Mouse (Mus musculus): ENCODE results near the gene Tuba1b. TPM values are rescaled to one million over a fixed set of nuclear protein-coding genes. Genes with fewer than 3 reads are reported as not detected.

Tuba1b gene
- polyA plus RNA-seq, 1 experiment, result 182 TPM

DNA sequence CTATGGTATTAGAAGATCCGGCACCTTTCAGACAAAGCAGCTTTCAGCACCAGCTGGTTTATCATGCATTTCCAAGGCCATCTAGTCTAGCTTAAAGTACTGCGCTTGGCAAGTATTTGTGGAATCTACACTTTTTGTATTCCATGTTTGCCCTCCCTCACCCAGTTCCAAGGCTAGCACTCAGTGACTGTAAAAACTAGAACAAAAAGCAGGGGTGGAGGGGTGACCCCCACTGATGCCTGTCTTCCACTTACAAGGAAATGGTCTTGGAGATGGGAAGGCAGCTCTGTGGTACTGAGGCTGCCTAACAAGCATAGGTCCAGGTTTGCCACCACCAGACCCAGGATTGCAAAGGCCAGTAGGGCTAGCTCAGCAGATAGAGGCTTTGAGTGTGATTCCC, 31.8 kb downstream of the Tuba1b start:
- H3K9me3 ChIP-seq, result 0 out of 2 replicates have a peak, but pooled peaks cover 3% of the 10 kb centered on the region

DNA sequence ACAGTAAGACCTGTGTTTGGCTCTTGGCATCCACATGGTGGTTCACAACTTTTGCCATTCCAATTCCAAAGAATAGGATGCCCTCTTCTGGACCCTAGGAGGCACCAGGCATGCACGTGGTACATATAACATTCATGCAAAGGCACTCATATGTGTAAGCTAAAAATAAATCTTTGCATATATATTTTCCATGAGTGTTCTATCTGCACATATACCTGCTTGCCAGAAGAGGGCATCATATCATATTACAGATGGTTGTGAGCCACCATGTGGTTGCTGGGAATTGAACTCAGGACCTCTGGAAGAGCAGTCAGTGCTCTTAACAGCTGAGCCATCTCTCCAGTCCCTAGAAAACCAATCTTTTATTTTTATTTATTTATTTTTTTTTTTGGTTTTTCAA, 32.8 kb downstream of the Tuba1b start:
- Histone ChIP-seq H3K36me3 (replicated peaks; ENCODE audit: low read length) (peaks cover 31% of the 10 kb centered on the region), H3K4me3 (replicated peaks) (no peak overlapping the region), H3K4me1 (peaks cover 21% of the 10 kb centered on the region), H3K27me3 (replicated peaks) (peaks cover 46% of the 10 kb centered on the region), H3K9me3 (0 out of 2 replicates have a peak, but pooled peaks cover 3% of the 10 kb centered on the region)
- TF ChIP-seq GATA1 (IDR thresholded peaks at IDR 0.05; ENCODE audit: borderline replicate concordance, low read length), result no peak
- TF ChIP-seq FLI1 (IDR thresholded peaks at IDR 0.05; ENCODE audit: low read length), result no peak

More for the DNA sequence above, 31.8 kb downstream of the Tuba1b start:
- H3K4me1 ChIP-seq, result peaks cover 11% of the 10 kb centered on the region
- peaks cover 35% of the 10 kb centered on the region for H3K27me3 ChIP-seq (replicated peaks)
- no peak overlapping the region for H3K4me3 ChIP-seq (replicated peaks)
- no peak for TF ChIP-seq GATA1 (IDR thresholded peaks at IDR 0.05; ENCODE audit: borderline replicate concordance, low read length)
- TF ChIP-seq FLI1 (IDR thresholded peaks at IDR 0.05; ENCODE audit: low read length), result no peak
- peaks cover 38% of the 10 kb centered on the region for H3K36me3 ChIP-seq (replicated peaks; ENCODE audit: low read length)

DNA sequence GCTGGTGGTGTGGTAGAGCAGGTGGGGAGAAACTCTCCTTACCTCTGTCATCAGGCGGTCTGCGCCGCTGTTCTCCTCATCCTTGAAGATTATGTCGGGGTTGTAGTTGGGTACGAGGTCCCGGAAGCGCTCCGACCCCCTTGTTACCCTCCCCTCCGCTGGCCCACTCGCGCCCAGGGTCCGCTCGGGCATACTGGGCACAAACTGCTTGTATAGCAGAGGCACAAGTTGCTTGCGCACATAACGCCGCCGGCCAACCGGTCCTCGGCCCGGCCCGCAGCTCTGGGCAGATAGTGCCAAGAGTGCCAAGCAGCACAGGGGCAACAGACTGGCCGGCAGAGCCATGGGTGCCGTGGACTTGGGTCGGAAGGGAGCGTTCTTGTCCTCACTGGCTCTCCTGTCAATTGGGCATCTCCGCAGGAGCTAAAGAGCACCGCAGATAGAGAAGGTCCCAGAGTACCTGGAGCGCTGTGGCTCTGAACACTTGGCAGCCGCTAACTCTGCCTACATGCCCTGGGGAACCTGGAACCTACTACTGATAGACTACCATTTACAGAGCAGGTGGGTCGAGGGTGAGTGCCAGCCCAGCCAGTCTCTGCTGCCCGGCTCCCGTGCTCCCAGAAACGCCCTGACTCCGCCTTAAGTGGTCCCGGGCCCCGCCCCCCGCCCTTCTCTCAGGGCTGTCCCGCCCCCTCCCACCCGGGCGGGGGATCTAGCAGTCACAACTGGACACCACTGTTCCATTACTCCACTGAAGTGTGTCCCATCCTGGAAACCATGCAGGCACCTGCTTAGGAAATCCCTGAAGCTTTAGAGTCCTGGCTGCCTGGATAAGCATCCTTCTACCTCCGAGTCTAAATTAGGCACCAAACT, 36.2 kb downstream of the Tuba1b start, which contains the start of gene Dhh:
TSS of gene Dhh (minus strand) at position 613 of the 873 bp plus-strand sequence.
- H3K9me3 ChIP-seq, result 0 out of 2 replicates have a peak, but pooled peaks cover 3% of the 10 kb centered on the region
- H3K4me3 ChIP-seq (replicated peaks), result peak within 1 kb of the TSS; percentile 71
- peaks cover 55% of the 10 kb centered on the region for H3K4me1 ChIP-seq
- TF ChIP-seq FLI1 (IDR thresholded peaks at IDR 0.05; ENCODE audit: low read length) (no peak), GATA1 (IDR thresholded peaks at IDR 0.05; ENCODE audit: borderline replicate concordance, low read length) (no peak)
- no peaks in the 10 kb centered on the region for H3K36me3 ChIP-seq (replicated peaks; ENCODE audit: low read length)
- peaks cover 79% of the 10 kb centered on the region for H3K27me3 ChIP-seq (replicated peaks)

DNA sequence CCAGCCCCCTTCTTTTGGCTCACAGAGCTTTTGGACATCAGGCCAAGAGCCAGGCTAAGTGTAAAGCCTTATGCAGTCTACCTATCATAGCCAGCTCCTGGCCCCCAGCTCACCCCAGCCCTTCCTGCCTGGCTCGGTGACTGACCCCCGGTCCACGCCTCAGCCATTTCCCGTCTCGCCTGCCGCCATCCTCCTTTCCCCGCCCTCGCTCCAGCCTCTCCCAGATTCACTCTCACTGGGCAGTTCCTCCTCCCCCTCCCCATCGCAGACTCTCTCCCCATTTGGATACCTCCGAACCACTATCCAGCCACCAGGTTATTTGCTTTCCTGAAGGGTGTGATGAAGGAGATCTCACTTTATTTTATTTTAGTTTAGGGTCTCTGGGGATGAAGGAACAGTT, 36.9 kb downstream of the Tuba1b start:
- H3K4me1 ChIP-seq, result peaks cover 59% of the 10 kb centered on the region
- H3K9me3 ChIP-seq, result 0 out of 2 replicates have a peak, but pooled peaks cover 3% of the 10 kb centered on the region
- peaks cover 82% of the 10 kb centered on the region for H3K27me3 ChIP-seq (replicated peaks)
- no peaks in the 10 kb centered on the region for H3K36me3 ChIP-seq (replicated peaks; ENCODE audit: low read length)
- TF ChIP-seq GATA1 (IDR thresholded peaks at IDR 0.05; ENCODE audit: borderline replicate concordance, low read length), result no peak
- no peak for TF ChIP-seq FLI1 (IDR thresholded peaks at IDR 0.05; ENCODE audit: low read length)
- H3K4me3 ChIP-seq (replicated peaks), result peak overlapping the region; percentile 50

DNA sequence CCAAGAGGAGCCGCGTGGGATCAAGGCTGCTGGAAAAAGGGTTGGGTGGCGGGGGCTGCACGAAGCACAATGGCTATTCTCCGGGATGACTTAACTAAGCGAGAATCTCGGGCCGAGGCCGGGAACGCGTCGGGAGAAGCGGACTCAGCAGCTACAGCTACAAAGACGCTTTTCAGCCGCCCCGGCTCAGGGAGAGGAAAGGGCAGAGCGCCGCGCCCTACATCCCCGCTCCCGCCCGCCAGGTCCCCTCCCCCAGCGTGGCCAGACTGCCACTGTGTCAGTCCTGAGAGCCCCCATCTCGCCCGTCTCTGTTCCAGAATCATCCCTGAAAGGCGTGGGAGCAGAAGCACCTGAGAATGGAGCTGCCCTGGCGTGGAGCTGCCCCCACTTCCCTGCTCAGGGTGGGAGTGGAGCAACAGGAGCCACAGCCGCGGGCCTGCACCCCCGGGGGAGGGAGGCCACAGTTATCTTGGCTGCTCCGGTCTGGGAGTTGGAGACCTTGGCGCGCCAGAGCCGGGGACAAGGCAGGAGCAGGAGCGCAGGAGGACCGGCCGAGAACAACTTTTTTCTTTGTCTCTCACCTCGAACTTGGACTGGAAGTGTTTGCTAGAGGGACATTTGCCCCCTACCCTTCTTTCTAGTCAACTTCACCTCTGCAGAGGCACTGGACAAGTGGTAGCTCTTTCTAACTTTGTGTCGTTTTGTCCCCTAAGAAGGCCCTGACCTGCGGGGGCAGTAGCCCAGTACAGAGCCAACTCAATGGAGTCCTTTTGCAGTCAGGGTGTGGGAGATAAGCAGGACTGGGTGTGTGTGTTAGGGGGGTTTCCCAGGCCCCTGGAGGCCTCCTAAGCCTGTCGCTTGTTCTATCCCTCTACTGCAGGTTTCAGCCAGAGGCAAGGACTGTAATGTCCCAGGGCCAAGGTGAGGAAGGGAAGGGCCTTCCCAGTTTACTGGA, 38.5 kb downstream of the Tuba1b start:
- peaks cover 73% of the 10 kb centered on the region for H3K4me1 ChIP-seq
- H3K9me3 ChIP-seq, result no peaks in the 10 kb centered on the region
- TF ChIP-seq GATA1 (IDR thresholded peaks at IDR 0.05; ENCODE audit: borderline replicate concordance, low read length) (no peak), FLI1 (IDR thresholded peaks at IDR 0.05; ENCODE audit: low read length) (no peak)
- H3K36me3 ChIP-seq (replicated peaks; ENCODE audit: low read length), result no peaks in the 10 kb centered on the region
- peak overlapping the region; percentile 94 for H3K4me3 ChIP-seq (replicated peaks)
- H3K27me3 ChIP-seq (replicated peaks), result peaks cover 78% of the 10 kb centered on the region

DNA sequence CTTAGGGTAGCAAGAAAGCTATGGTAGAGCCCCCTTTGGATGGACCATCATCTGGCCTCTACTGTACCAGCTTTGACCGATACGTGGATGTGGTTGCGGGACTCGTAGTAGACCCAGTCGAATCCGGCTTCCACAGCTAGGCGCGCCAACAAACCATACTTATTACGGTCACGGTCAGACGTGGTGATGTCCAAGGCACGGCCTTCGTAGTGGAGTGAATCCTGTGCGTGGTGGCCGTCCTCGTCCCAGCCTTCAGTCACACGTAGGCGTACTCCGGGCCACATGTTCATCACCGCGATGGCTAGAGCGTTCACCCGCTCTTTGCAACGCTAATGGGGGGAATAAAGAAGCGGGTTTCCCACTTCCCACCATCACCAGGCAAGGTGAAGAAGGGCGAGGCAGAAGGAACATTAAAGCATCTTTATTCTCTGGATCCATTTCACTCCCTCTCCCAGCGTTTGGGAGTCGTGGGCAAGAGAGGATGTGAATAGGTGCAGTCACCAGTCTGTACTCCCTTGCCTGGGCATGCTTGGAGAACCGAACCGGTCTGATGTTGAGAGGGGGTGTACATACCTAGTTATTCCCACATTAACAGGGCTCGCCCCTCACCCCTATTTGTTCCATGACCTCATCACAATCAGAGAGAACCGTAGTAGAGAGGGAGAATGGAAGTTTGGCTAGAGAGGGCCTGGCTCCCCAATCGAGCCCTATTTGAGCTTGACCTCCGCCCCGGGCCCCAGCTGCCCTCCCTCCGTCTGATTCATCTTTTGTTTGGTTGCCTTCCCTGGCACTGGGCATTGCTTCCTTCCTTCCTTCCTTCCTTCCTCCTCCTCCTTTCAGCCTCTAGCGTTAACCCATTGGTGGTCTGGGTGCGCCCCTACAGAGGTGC, 39.4 kb downstream of the Tuba1b start:
- H3K36me3 ChIP-seq (replicated peaks; ENCODE audit: low read length), result no peaks in the 10 kb centered on the region
- peaks cover 69% of the 10 kb centered on the region for H3K27me3 ChIP-seq (replicated peaks)
- H3K4me1 ChIP-seq, result peaks cover 73% of the 10 kb centered on the region
- no peak for TF ChIP-seq GATA1 (IDR thresholded peaks at IDR 0.05; ENCODE audit: borderline replicate concordance, low read length)
- no peak for TF ChIP-seq FLI1 (IDR thresholded peaks at IDR 0.05; ENCODE audit: low read length)
- no peaks in the 10 kb centered on the region for H3K9me3 ChIP-seq
- peak overlapping the region; percentile 94 for H3K4me3 ChIP-seq (replicated peaks)

DNA sequence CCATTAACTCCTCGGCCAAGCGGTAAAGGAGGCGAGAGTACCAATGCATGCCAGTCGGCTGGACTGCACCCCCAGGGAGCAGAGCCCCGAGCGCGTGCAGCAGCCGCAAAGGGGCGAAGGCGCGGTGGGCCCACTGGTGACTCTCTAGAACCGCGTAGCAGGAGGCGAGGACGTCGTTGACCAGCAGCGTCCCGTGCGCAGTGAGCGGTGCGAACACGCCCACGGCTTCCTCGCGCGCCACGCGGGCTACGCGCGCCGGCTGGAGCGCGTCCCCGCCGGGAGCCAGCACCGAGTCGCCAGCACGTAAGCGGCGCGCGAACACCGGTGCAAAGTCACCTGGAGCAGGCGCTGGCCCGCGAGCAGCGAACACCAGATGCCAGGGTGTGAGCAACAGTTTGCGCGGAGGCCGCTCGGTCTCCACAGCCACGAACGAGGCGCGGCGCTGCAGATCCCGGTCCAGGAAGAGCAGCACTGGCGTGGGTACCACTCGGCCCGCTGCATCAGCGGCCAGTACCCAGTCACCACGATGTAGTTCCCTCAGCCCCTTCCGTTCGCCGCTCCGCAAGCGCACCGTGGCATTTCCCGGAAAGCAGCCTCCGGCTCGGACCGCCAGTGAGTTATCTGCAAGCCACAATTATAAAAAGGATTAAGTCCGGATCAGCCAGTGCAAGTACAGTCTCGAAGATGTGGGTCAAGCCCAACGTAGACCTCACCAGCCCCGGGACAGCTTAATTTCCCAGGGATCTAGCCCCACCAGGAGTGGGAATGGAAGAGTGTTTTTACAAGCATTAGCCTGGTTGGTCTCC, 40.2 kb downstream of the Tuba1b start, which contains the start of gene Rhebl1:
TSS of gene Rhebl1 (minus strand) at position 601 of the 806 bp plus-strand sequence.
- H3K4me3 ChIP-seq (replicated peaks), result peak within 1 kb of the TSS; percentile 94

DNA sequence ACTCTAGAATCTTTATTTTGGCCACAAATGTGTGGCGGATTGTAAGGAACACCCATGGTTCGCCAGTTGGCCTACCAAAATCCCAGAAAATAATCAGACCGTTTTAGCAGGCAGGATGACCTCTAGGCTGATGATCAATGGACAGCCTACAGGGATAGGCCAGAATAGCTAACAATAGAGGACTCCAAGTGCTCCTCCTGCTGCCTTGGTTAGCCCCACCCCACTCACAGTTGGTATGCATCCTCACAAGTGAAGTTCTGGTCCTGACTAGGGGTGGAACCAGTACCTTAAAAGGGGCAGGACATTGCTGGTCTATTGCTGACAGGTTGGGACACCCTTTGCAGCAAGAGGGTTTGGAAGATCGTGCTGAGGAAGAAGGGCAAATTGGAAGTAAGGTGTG, 41.3 kb downstream of the Tuba1b start:
- Histone ChIP-seq H3K4me1 (peaks cover 66% of the 10 kb centered on the region), H3K27me3 (replicated peaks) (peaks cover 56% of the 10 kb centered on the region), H3K36me3 (replicated peaks; ENCODE audit: low read length) (no peaks in the 10 kb centered on the region), H3K4me3 (replicated peaks) (no peak overlapping the region), H3K9me3 (no peaks in the 10 kb centered on the region)
- TF ChIP-seq FLI1 (IDR thresholded peaks at IDR 0.05; ENCODE audit: low read length) (no peak), GATA1 (IDR thresholded peaks at IDR 0.05; ENCODE audit: borderline replicate concordance, low read length) (no peak)

More for the DNA sequence above, 40.2 kb downstream of the Tuba1b start, which contains the start of gene Rhebl1:
- no peaks in the 10 kb centered on the region for H3K36me3 ChIP-seq (replicated peaks; ENCODE audit: low read length)
- H3K9me3 ChIP-seq, result no peaks in the 10 kb centered on the region
- no peak for TF ChIP-seq FLI1 (IDR thresholded peaks at IDR 0.05; ENCODE audit: low read length)
- TF ChIP-seq GATA1 (IDR thresholded peaks at IDR 0.05; ENCODE audit: borderline replicate concordance, low read length), result no peak
- peaks cover 63% of the 10 kb centered on the region for H3K27me3 ChIP-seq (replicated peaks)
- H3K4me1 ChIP-seq, result peaks cover 73% of the 10 kb centered on the region
